Mouse (Mus musculus): Measurements from ENCODE around the gene Creld2.

DNA sequence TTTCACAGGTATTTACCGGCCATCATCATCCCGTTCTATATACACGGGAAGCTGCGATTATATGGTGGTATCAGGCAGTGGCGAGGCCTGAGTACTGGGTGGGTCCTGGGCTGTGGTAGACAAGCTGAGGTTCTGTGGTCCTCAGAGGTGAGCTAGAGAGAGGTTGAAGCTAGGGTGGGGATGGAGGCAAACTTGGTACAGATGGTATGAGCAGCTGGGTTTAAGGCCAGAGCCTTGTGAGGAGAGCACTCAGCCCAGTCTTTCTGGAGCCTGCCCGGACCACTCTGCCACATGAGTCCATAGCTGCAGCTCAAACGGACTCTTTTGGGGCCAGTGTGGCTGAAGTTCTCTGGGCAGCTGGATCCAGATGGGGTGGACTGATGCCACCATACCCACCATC is 37.9 kb downstream of the Creld2 start:
- TF ChIP-seq EP300 (IDR thresholded peaks at IDR 0.05; ENCODE audit: low read depth): no peak
- no peak for TF ChIP-seq CTCF (IDR thresholded peaks at IDR 0.05; ENCODE audit: low read depth)
